Mouse (Mus musculus) ES-Bruce4 (cell line): ENCODE results near the gene Trim66. TPM values are rescaled to one million over a fixed set of nuclear protein-coding genes. Genes with fewer than 3 reads are reported as not detected.
A peak's percentile ranks its signal among the peaks of the same experiment; 100 is the strongest.

ENCODE experiments used
- H3K27ac ChIP-seq: 2 replicates; pipeline ENCODE4 v1.5.1; 2012; ENCODE audit warnings: low read length, inconsistent platforms; ENCODE audit not compliant: insufficient read depth
- H3K27me3 ChIP-seq: 2 replicates; pipeline ENCODE4 v1.6.1; 2012; ENCODE audit warnings: mild to moderate bottlenecking, low read length, inconsistent platforms; ENCODE audit not compliant: control insufficient read depth, poor library complexity, insufficient read depth, severe bottlenecking
- H3K36me3 ChIP-seq: 2 replicates; pipeline ENCODE4 v1.6.1; 2012; ENCODE audit warnings: inconsistent platforms, mild to moderate bottlenecking, low read length, moderate library complexity; ENCODE audit not compliant: control insufficient read depth, poor library complexity, insufficient read depth, severe bottlenecking
- H3K4me1 ChIP-seq: one replicate; pipeline ENCODE4 v1.8.1; 2011; ENCODE audit warnings: low read length; ENCODE audit not compliant: control insufficient read depth, insufficient read depth
- H3K4me3 ChIP-seq: 2 replicates; pipeline ENCODE4 v1.5.1; 2011; ENCODE audit warnings: low read depth, mild to moderate bottlenecking, low read length
- H3K9ac ChIP-seq: 2 replicates; pipeline ENCODE4 v1.6.1; 2012; ENCODE audit warnings: low read depth, mild to moderate bottlenecking, inconsistent platforms; ENCODE audit not compliant: poor library complexity, severe bottlenecking
- H3K9me3 ChIP-seq: replicated peaks from 2 replicates; pipeline ENCODE4 v1.6.1; 2012; ENCODE audit warnings: mild to moderate bottlenecking, low read length, inconsistent platforms; ENCODE audit not compliant: control insufficient read depth, poor library complexity, insufficient read depth, severe bottlenecking
- CTCF ChIP-seq: IDR thresholded peaks from one replicate; pipeline ENCODE4 v1.8.1; 2011; ENCODE audit warnings: low read depth, low read length
- EP300 ChIP-seq: IDR thresholded peaks from 2 replicates; pipeline ENCODE4 v1.6.1; 2011; ENCODE audit warnings: low read depth, low read length; ENCODE audit not compliant: insufficient read depth
- POLR2A ChIP-seq: IDR thresholded peaks from one replicate; pipeline ENCODE4 v1.8.1; 2011; ENCODE audit warnings: low read length; ENCODE audit not compliant: insufficient read depth
- polyA plus RNA-seq: library from polyadenylated mRNA; stranded (reverse); fragments of >200 nt; gene quantifications from 2 replicates; pipeline ENCODE4 v1.2.4, GENCODE M21; 2011; ENCODE audit warnings: low read depth; ENCODE audit not compliant: missing spikeins, insufficient read depth, insufficient read length

Gene Trim66
- polyA plus RNA-seq, 1 experiment: 0.63 TPM

DNA sequence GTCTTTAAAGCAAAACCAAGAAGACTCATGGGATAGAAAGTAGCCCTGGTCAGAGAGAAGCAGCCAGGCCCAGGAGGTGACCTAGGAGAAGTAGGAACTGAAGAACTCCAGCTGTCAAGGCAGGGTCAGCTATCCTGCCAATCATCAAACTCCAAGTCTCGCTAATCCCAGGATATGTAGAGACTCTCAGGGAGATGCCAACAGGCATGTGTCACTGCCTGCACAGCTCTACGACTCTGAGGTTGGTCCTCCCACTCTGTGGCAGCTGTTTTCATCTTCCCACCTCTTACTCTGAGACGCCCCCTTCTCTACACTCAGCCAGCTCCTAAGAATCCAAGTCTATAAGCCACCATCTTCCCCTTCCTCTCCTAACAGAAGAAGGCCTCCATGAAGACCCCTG lies 24.8 kb upstream of the Trim66 start:
- H3K36me3 ChIP-seq: no peaks in the 10 kb centered on the region
- TF ChIP-seq EP300 (no peak), POLR2A (no peak), CTCF (no peak)
- H3K27ac ChIP-seq: no peak overlapping the region
- no peak overlapping the region for H3K9ac ChIP-seq
- no peaks in the 10 kb centered on the region for H3K27me3 ChIP-seq
- no peaks in the 10 kb centered on the region for H3K9me3 ChIP-seq
- no peak overlapping the region for H3K4me3 ChIP-seq
- no peaks in the 10 kb centered on the region for H3K4me1 ChIP-seq

DNA sequence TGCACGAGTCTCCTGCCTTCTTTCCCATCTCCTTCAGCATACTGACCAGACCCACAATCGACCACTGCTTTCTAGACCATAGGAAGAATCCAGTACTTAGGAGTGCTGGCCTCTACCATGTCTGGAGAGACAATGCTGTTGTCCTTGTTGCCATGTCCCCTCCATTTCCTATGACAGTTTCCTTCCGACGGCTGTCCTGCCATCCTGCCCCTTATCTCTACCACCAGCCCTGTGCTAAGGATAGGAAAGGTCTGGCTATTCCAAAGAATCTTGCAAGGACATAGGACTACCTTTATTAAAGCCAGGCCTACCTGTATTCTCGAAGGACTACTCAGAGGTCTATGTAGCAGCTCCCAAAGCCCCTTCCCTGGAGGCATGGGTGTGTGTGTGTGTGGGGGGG lies 23.6 kb upstream of the Trim66 start:
- TF ChIP-seq CTCF (no peak), POLR2A (no peak)
- Histone ChIP-seq H3K27ac (no peak overlapping the region), H3K4me1 (no peaks in the 10 kb centered on the region), H3K27me3 (no peaks in the 10 kb centered on the region), H3K9ac (no peak overlapping the region), H3K36me3 (no peaks in the 10 kb centered on the region), H3K9me3 (no peaks in the 10 kb centered on the region), H3K4me3 (no peak overlapping the region)

DNA sequence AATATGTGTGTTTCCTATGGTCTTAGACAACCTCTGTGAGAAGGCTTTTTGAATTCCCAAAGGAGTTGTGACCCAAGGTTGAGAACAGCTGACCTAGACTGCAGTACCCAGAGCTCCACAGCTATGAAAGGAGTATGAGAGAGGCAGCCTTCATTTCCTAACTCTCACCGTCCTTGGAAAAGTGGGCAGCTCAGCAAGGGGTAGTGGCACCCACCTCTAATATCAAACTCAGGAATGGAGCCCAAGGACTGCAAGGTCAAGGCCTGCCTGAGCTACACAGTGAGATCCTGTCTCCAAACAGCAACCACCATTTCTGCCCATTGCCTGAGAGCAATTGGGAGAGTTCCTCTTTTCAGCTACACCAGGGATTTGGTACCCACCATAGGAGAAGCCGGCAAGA lies 21.8 kb upstream of the Trim66 start:
- peaks cover 4% of the 10 kb centered on the region for H3K36me3 ChIP-seq
- no peak overlapping the region for H3K9ac ChIP-seq
- H3K4me1 ChIP-seq: no peaks in the 10 kb centered on the region
- no peak overlapping the region for H3K27ac ChIP-seq
- H3K9me3 ChIP-seq: no peaks in the 10 kb centered on the region
- TF ChIP-seq CTCF (no peak), EP300 (no peak), POLR2A (no peak)
- no peak overlapping the region for H3K4me3 ChIP-seq
- H3K27me3 ChIP-seq: no peaks in the 10 kb centered on the region

DNA sequence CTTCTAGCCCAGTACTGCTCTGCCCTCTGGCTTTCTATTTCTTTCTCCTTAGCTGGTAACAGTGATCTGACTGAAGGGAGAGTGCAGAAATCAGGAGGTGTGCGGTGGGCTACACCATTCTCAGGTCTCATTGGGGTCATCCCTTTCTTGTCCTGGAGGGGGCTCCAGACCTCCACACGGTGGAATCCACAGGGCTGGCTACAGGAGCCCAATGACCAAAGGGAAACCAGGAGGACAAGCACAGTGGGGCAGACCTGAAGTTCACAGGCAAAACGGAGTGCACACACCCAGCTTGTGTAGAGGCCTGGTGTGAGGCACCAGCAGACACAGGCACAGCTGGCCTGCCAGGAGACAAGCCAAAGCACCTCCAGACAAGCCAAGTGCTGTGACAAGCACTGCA lies 20.4 kb upstream of the Trim66 start:
- H3K27me3 ChIP-seq: no peaks in the 10 kb centered on the region
- H3K4me1 ChIP-seq: no peaks in the 10 kb centered on the region
- no peak for TF ChIP-seq POLR2A
- TF ChIP-seq CTCF: peak; percentile 69
- no peak for TF ChIP-seq EP300
- H3K4me3 ChIP-seq: no peak overlapping the region
- H3K9ac ChIP-seq: no peak overlapping the region
- H3K36me3 ChIP-seq: peaks cover 17% of the 10 kb centered on the region
- no peak overlapping the region for H3K27ac ChIP-seq
- H3K9me3 ChIP-seq: no peaks in the 10 kb centered on the region

DNA sequence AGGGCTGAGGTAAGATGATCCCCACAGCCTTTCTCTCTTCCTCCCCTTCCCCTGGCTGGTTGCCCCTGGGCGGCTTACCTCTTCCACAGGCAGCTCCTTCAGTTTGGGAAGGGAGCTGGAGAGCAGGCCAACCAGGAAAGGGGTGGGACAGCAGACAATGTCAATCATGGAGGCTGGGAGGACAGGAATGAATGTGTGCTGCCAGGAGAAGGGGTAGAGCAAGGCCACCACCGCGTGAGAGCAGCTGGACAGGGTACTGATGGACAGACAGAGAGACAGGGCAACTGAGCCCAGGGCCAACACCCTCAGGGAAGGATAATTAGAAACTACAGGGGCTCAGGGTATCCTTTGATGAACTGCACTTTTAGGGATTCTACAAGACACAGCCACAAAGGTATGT lies 19.6 kb upstream of the Trim66 start:
- no peak overlapping the region for H3K27ac ChIP-seq
- no peaks in the 10 kb centered on the region for H3K27me3 ChIP-seq

DNA sequence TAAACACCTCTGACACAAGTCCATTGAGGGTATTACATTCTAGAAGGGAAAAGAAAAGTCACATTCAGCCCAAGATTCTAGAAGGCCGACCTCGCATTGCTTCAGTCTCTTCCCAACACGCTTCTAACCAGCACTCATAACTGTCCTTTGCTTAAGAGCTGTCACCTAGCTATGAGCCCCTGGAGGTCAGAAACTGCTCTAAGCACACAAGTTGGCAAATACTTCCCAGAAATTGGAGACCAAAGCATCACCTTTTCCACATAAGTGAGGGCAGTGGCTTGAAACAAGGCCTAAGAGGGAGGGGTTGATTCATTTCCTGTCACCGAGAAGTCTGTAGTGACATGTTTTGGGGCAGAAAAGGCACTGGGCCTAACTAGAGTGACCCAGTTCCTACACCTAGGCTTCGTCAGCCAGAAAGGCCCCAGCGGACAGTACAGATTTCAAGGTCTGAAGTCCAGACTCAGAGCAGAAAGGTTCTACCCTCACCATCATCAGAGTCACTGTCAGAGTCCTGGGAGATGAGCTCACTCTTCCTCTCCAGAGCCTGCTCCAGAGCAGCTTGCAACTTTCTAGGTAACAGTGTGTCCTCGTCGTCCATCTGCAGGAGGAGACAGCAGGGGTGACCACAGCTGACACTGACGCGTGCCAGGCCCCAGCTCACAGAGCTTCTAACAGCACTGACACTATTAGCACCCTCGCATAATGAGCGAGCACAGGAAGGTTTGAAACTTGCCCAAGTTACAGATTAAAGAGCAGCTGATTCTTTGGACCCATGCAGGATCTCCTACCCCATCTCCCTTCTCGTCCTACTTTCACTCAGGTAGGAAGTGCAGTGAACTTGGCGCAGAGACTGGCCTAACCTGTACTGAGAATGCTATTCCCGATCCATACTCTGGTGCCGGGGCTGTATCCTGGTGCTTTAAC lies 18.1 kb upstream of the Trim66 start:
- TF ChIP-seq EP300 (no peak), POLR2A (no peak), CTCF (no peak)
- no peaks in the 10 kb centered on the region for H3K4me1 ChIP-seq
- no peak overlapping the region for H3K4me3 ChIP-seq
- no peak overlapping the region for H3K9ac ChIP-seq
- H3K27ac ChIP-seq: no peak overlapping the region
- no peaks in the 10 kb centered on the region for H3K9me3 ChIP-seq
- no peaks in the 10 kb centered on the region for H3K27me3 ChIP-seq
- peaks cover 41% of the 10 kb centered on the region for H3K36me3 ChIP-seq

More for the DNA sequence above, 19.6 kb upstream of the Trim66 start:
- Histone ChIP-seq H3K4me3 (no peak overlapping the region), H3K4me1 (no peaks in the 10 kb centered on the region), H3K9ac (no peak overlapping the region), H3K9me3 (no peaks in the 10 kb centered on the region), H3K36me3 (peaks cover 25% of the 10 kb centered on the region)
- TF ChIP-seq POLR2A (no peak), CTCF (no peak), EP300 (no peak)
